Mouse (Mus musculus): ENCODE data around the gene Hsdl2. TPM values are rescaled to one million over a fixed set of nuclear protein-coding genes. Genes with fewer than 3 reads are reported as not detected.

The Hsdl2 gene
- total RNA-seq, 1 experiment from 2014 or later = 23.4 TPM

DNA sequence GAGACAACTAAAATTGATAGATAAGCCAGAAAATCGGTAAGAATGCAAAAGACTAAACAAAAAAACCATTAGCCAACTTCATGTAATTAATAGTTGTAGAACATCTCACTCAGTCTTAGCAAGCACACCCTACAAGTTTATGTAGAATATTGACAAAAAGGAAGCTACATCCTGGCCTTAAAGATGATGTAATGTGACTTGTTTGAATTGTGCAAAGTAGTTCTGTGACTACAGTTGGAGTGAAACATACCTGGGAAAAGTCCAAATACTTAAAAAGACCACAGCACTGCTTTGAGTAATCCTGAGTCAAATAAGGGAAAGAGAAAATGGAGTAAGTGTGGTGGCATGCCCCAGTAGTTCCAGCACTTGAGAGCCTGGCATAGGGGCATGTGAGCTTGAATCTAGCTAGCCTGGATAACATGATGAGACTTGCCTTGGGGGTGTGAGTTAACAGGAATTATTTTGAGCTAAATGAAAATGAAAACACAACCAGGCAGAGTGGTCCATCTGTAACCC lies 70.9 kb downstream of the Hsdl2 start:
- no peak for ATAC-seq (replicated peaks; ENCODE audit: insufficient number of reproducible peaks, low FRiP score, low TSS enrichment, poor library complexity, severe bottlenecking)

- no peak for ATAC-seq (replicated peaks; ENCODE audit: insufficient number of reproducible peaks, low FRiP score, low TSS enrichment, poor library complexity, severe bottlenecking)
Measured at GRCm38 (mm10) chr4:59656061-59656642, 74.8 kb downstream of the Hsdl2 start.

- ATAC-seq (replicated peaks; ENCODE audit: insufficient number of reproducible peaks, low FRiP score, low TSS enrichment, poor library complexity, severe bottlenecking) = no peak
Measured at GRCm38 (mm10) chr4:59662163-59662562, 80.8 kb downstream of the Hsdl2 start.

- ATAC-seq (replicated peaks; ENCODE audit: insufficient number of reproducible peaks, low FRiP score, low TSS enrichment, poor library complexity, severe bottlenecking) = no peak
Measured at GRCm38 (mm10) chr4:59663451-59663850, 82.1 kb downstream of the Hsdl2 start.

- no peak for ATAC-seq (replicated peaks; ENCODE audit: insufficient number of reproducible peaks, low FRiP score, low TSS enrichment, poor library complexity, severe bottlenecking)
Measured at GRCm38 (mm10) chr4:59666550-59667317, 85.4 kb downstream of the Hsdl2 start.

DNA sequence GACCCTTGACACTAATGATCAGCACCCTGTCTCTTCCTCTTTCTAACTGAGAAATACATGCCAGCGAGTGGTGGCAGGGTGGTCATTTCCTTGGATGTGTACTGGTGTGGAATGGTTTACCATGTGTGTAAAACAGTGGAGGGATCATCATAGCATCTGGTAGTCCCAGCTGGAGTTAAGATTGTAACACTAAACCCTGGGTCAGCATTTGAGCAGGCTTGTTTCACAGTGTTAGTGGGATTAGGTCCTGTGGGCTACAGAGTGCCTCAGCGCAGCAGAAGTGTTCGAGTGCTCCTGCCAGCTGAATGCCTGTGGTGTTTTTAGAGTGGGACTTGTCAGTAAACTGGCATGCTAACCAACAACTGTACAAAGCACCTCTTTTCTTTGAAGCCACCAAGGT lies 86.7 kb downstream of the Hsdl2 start:
- ATAC-seq (replicated peaks; ENCODE audit: insufficient number of reproducible peaks, low FRiP score, low TSS enrichment, poor library complexity, severe bottlenecking) = no peak

Other genes starting within 250 kb of the Hsdl2 start
- gene Susd1, start 142.9 kb upstream of the Hsdl2 start, total RNA-seq (2017) = 19.5 to 24.7 TPM (median 23.7 TPM) in 3 replicates
- 282 to 348 TPM (median 308 TPM) in 3 replicates for gene Ptbp3, start 32.2 kb upstream of the Hsdl2 start, total RNA-seq (2017)
- gene E130308A19Rik, start 44.6 kb downstream of the Hsdl2 start, total RNA-seq (2017) = 3.1 to 10.2 TPM (median 3.4 TPM) in 3 replicates
- gene Inip, start 220.0 kb downstream of the Hsdl2 start, total RNA-seq (2017) = 35.3 to 39.1 TPM (median 36.2 TPM) in 3 replicates
- 23.1 to 30.4 TPM (median 26.6 TPM) in 3 replicates for gene Snx30, start 224.3 kb downstream of the Hsdl2 start, total RNA-seq (2017)

All from monocyte, adult 5-6 weeks (primary cell).